Mouse (Mus musculus) heart, adult 8-10 months (tissue): ENCODE data around the gene Nod2. TPM values are rescaled to one million over a fixed set of nuclear protein-coding genes. Genes with fewer than 3 reads are reported as not detected.

Source experiments
- DNase-seq: peaks from one replicate; pipeline ENCODE4 v3.0.0; 2022; ENCODE audit warnings: low spot score
- total RNA-seq, 4 experiments: library from RNA; stranded (reverse); gene quantifications; 2 replicates each; pipeline ENCODE4 v1.2.4; 2022

Gene Nod2
- 1 to 10 TPM in 1 of 4 experiments, under 1 TPM in 3; 0.56 to 1.3 (median 0.68) TPM for total RNA-seq

GRCm38 (mm10) chr8:88646837-88647778, at the start of gene Nod2:
TSS of gene Nod2 (plus strand) at chr8:88647315.
- DNase-seq = peak; percentile 93

GRCm38 (mm10) chr8:88598578-88598977, 48.5 kb upstream of the Nod2 start:
- DNase-seq = no peak

GRCm38 (mm10) chr8:88599491-88599890, 47.6 kb upstream of the Nod2 start:
- DNase-seq = no peak

- no peak for DNase-seq
Measured at GRCm38 (mm10) chr8:88603446-88603989, 43.6 kb upstream of the Nod2 start.

- DNase-seq = peak; percentile 15
Measured at GRCm38 (mm10) chr8:88604065-88605038, 42.8 kb upstream of the Nod2 start.

- no peak for DNase-seq
Measured at GRCm38 (mm10) chr8:88605361-88606040, 41.6 kb upstream of the Nod2 start.

GRCm38 (mm10) chr8:88609036-88609435, 38.1 kb upstream of the Nod2 start:
- DNase-seq = no peak

GRCm38 (mm10) chr8:88610271-88610670, 36.8 kb upstream of the Nod2 start:
- no peak for DNase-seq

GRCm38 (mm10) chr8:88614981-88615380, 32.1 kb upstream of the Nod2 start:
- DNase-seq = no peak

- no peak for DNase-seq
Measured at GRCm38 (mm10) chr8:88618612-88619011, 28.5 kb upstream of the Nod2 start.

GRCm38 (mm10) chr8:88619513-88619912, 27.6 kb upstream of the Nod2 start:
- no peak for DNase-seq

GRCm38 (mm10) chr8:88620931-88621330, 26.2 kb upstream of the Nod2 start:
- no peak for DNase-seq

- peak; percentile 80 for DNase-seq
Measured at GRCm38 (mm10) chr8:88621408-88621807, 25.7 kb upstream of the Nod2 start.

- DNase-seq = no peak
Measured at GRCm38 (mm10) chr8:88623351-88623750, 23.8 kb upstream of the Nod2 start.

- DNase-seq = no peak
Measured at GRCm38 (mm10) chr8:88624276-88624675, 22.8 kb upstream of the Nod2 start.

- DNase-seq = no peak
Measured at GRCm38 (mm10) chr8:88626433-88626832, 20.7 kb upstream of the Nod2 start.

- no peak for DNase-seq
Measured at GRCm38 (mm10) chr8:88626940-88627264, 20.2 kb upstream of the Nod2 start.

GRCm38 (mm10) chr8:88627265-88627991, 19.7 kb upstream of the Nod2 start:
- DNase-seq = peak; percentile 26

- DNase-seq = no peak
Measured at GRCm38 (mm10) chr8:88628001-88628774, 18.9 kb upstream of the Nod2 start.

- no peak for DNase-seq
Measured at GRCm38 (mm10) chr8:88630225-88630624, 16.9 kb upstream of the Nod2 start.
